Mouse (Mus musculus): ENCODE results near the gene Apc2. TPM values are rescaled to one million over a fixed set of nuclear protein-coding genes. Genes with fewer than 3 reads are reported as not detected.

Gene Apc2
- total and polyA plus RNA-seq, 3 experiments, result 0.07 to 0.13 TPM; not detected in 1

- Histone ChIP-seq H3K4me2 (ENCODE audit: insufficient read depth, low read depth, poor library complexity, severe bottlenecking) (no peak overlapping the region), H3K79me2 (replicated peaks; ENCODE audit: control insufficient read depth, extremely low read depth, insufficient read depth, poor library complexity, severe bottlenecking) (no peaks in the 10 kb centered on the region), H3K4me3 (replicated peaks in 1 of 3; ENCODE audit: low read depth in 2 of 3, low read length in 2 of 3, poor library complexity in 1 of 3) (no peak overlapping the region), H3K9ac (ENCODE audit: insufficient read depth, low read depth) (no peak overlapping the region), H3K9me3 (replicated peaks; ENCODE audit: low read length) (no peaks in the 10 kb centered on the region), H3K36me3 (replicated peaks in 1 of 2; ENCODE audit: control insufficient read depth in 1 of 2, insufficient read depth in 1 of 2, low read length in 1 of 2) (peaks cover 52 to 59% of the 10 kb centered on the region in 2 experiments), H3K27me3 (replicated peaks) (no peaks in the 10 kb centered on the region), H3K4me1 (ENCODE audit: control insufficient read depth in 1 of 2, insufficient read depth in 2 of 2) (peaks cover 7 to 22% of the 10 kb centered on the region in 2 experiments), H3K27ac (ENCODE audit: insufficient read depth, low read depth) (no peak overlapping the region)
- no peak for TF ChIP-seq USF1 (IDR thresholded peaks at IDR 0.05; ENCODE audit: low read depth, low read length)
- no peak for TF ChIP-seq CHD2 (IDR thresholded peaks at IDR 0.05; ENCODE audit: low read length)
- DNase-seq (ENCODE audit: extremely low read depth), result no peak
- in situ Hi-C loops (cut with MboI; ENCODE audit: low pct_ligation_motif_present, low pct_unique_long_range_greater_than_20kb, low sequenced_read_pairs) (no loop called here), dilution Hi-C loops (cut with MboI; ENCODE audit: extremely low pct_ligation_motif_present, extremely low pct_unique_long_range_greater_than_20kb, low sequenced_read_pairs) (no loop called here)
Observed at GRCm38 (mm10) chr10:80258752-80259462, 36.9 kb upstream of the Apc2 start.

- Histone ChIP-seq H3K9me3 (replicated peaks; ENCODE audit: low read length) (no peaks in the 10 kb centered on the region), H3K4me2 (ENCODE audit: insufficient read depth, low read depth, poor library complexity, severe bottlenecking) (no peak overlapping the region), H3K9ac (ENCODE audit: insufficient read depth, low read depth) (no peak overlapping the region), H3K27ac (ENCODE audit: insufficient read depth, low read depth) (no peak overlapping the region), H3K27me3 (replicated peaks) (no peaks in the 10 kb centered on the region), H3K79me2 (replicated peaks; ENCODE audit: control insufficient read depth, extremely low read depth, insufficient read depth, poor library complexity, severe bottlenecking) (no peaks in the 10 kb centered on the region), H3K36me3 (replicated peaks in 1 of 2; ENCODE audit: control insufficient read depth in 1 of 2, insufficient read depth in 1 of 2, low read length in 1 of 2) (peaks cover 47 to 53% of the 10 kb centered on the region in 2 experiments), H3K4me3 (replicated peaks in 1 of 3; ENCODE audit: low read depth in 2 of 3, low read length in 2 of 3, poor library complexity in 1 of 3) (no peak overlapping the region), H3K4me1 (ENCODE audit: control insufficient read depth in 1 of 2, insufficient read depth in 2 of 2) (peaks cover 7 to 26% of the 10 kb centered on the region in 2 experiments)
- in situ Hi-C loops (cut with MboI; ENCODE audit: low pct_ligation_motif_present, low pct_unique_long_range_greater_than_20kb, low sequenced_read_pairs) (no loop called here), dilution Hi-C loops (cut with MboI; ENCODE audit: extremely low pct_ligation_motif_present, extremely low pct_unique_long_range_greater_than_20kb, low sequenced_read_pairs) (no loop called here)
- TF ChIP-seq JUN (IDR thresholded peaks at IDR 0.05; ENCODE audit: insufficient read depth, low read depth, low read length), result no peak
- no peak for TF ChIP-seq ZMIZ1 (IDR thresholded peaks at IDR 0.05; ENCODE audit: low read depth, low read length)
- TF ChIP-seq JUND (conservative IDR thresholded peaks at IDR 0.05; ENCODE audit: low read depth, low read length), result no peak
- no peak for TF ChIP-seq SMC3 (IDR thresholded peaks at IDR 0.05; ENCODE audit: low read depth, low read length)
- TF ChIP-seq BHLHE40 (IDR thresholded peaks at IDR 0.05; ENCODE audit: low read depth, low read length), result no peak
- TF ChIP-seq ZC3H11A (IDR thresholded peaks at IDR 0.05; ENCODE audit: low read depth, low read length), result no peak
- no peak for TF ChIP-seq MAZ (IDR thresholded peaks at IDR 0.05; ENCODE audit: low read depth, low read length)
- no peak for TF ChIP-seq USF1 (IDR thresholded peaks at IDR 0.05; ENCODE audit: low read depth, low read length)
- TF ChIP-seq MXI1 (IDR thresholded peaks at IDR 0.05; ENCODE audit: low read depth, low read length), result no peak
- TF ChIP-seq RCOR1 (conservative IDR thresholded peaks at IDR 0.05; ENCODE audit: low read depth, low read length), result no peak
- no peak for TF ChIP-seq MEF2A (IDR thresholded peaks at IDR 0.05; ENCODE audit: borderline replicate concordance, low read depth, low read length)
- DNase-seq (ENCODE audit: extremely low read depth), result no peak
Observed at GRCm38 (mm10) chr10:80259463-80259805, 36.3 kb upstream of the Apc2 start.
